Comparison of ENCODE assay signal across 26 mouse cellular contexts in the genomic region with DNA sequence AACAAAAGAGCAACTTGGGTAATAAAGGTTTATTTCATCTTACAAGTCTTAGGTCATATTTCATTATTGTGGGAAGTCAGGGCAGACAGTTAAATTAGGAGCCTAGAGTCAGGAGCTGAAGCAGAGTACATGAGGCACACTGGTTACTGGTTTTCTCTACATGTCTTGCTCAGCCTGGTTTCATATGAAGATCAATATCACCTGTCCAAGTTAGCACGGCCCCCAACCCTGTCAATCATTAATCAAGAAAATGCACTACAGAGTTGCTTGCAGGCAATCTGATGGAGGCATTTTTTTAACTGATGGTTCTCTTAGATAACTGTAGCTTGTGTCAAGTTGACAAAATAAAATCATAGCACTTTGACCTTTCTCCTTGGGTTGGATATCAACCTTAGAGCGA. TPM values are rescaled to one million over a fixed set of nuclear protein-coding genes. Genes with fewer than 3 reads are reported as not detected.
DNase-seq lines count a peak whose midpoint lies in the region; ATAC-seq and TF ChIP-seq lines count a peak whose summit lies in the region.
"Had no signal": no experiment of that assay in that cellular context is flagged by ENCODE, and none has a peak within 500 bp of the region (broad histone marks: within the 10 kb centered on the region; RNA-seq: fewer than 3 reads in every experiment).

No protein-coding gene starts in this region.

- peaks cover 7% of the 10 kb centered on the region for H3K36me3 ChIP-seq in heart, adult 2 months (ENCODE audit: control insufficient read depth, insufficient read depth, low read length)
- H3K36me3 ChIP-seq in heart, embryonic 14.5 days (ENCODE audit: control insufficient read depth, insufficient read depth, low read length) = peaks cover 21% of the 10 kb centered on the region
- H3K36me3 ChIP-seq in kidney, adult 2 months (ENCODE audit: control insufficient read depth, insufficient read depth, low read length) = no peaks in the 10 kb centered on the region
- H3K36me3 ChIP-seq in liver, postnatal 0 days (replicated peaks; ENCODE audit: insufficient read depth, low read length) = no peaks in the 10 kb centered on the region
- H3K36me3 ChIP-seq: G1E; hindbrain, embryonic 12.5 days; intestine, embryonic 15.5 days; liver, embryonic 15.5 days; lung, embryonic 15.5 days; midbrain, embryonic 10.5 days; neural tube, embryonic 12.5 days had no signal

- no peak for TF ChIP-seq CTCF in heart, adult 2 months (IDR thresholded peaks at IDR 0.05)
- TF ChIP-seq CTCF in kidney, adult 2 months (conservative IDR thresholded peaks at IDR 0.05; ENCODE audit: insufficient read depth, insufficient read length, low read depth, low read length) = no peak
- no peak for TF ChIP-seq CTCF in liver, postnatal 0 days (IDR thresholded peaks at IDR 0.05; ENCODE audit: low read depth)

- TF ChIP-seq POLR2A in heart, adult 2 months (IDR thresholded peaks at IDR 0.05; ENCODE audit: insufficient read depth, low read depth, low read length) = no peak
- no peak for TF ChIP-seq POLR2A in kidney, adult 2 months (IDR thresholded peaks at IDR 0.05; ENCODE audit: low read depth, low read length)

- peak overlapping the region; percentile 65 for H3K4me2 ChIP-seq in heart, embryonic 14.5 days (ENCODE audit: low read length)
- no peak overlapping the region for H3K4me2 ChIP-seq in liver, postnatal 0 days (ENCODE audit: low read depth, low read length)
- H3K4me2 ChIP-seq: hindbrain, embryonic 12.5 days; intestine, embryonic 15.5 days; liver, embryonic 15.5 days; lung, embryonic 15.5 days; neural tube, embryonic 12.5 days had no signal

- no peak overlapping the region for H3K9ac ChIP-seq in heart, adult 2 months (ENCODE audit: low read depth, low read length)
- H3K9ac ChIP-seq in heart, embryonic 14.5 days (ENCODE audit: low read length) = peak overlapping the region; percentile 94
- no peak overlapping the region for H3K9ac ChIP-seq in liver, postnatal 0 days (replicated peaks)
- H3K9ac ChIP-seq: hindbrain, embryonic 12.5 days; intestine, embryonic 15.5 days; liver, embryonic 15.5 days; lung, embryonic 15.5 days; neural tube, embryonic 12.5 days had no signal

- ATAC-seq in heart, embryonic 14.5 days (ENCODE audit: insufficient number of reproducible peaks, insufficient read depth, low FRiP score, low read depth) = no peak
- ATAC-seq in liver, postnatal 0 days = peak; percentile 65
- ATAC-seq: hindbrain, postnatal 0 days; intestine, embryonic 15.5 days had no signal

- H3K79me2 ChIP-seq in heart, adult 2 months (replicated peaks; ENCODE audit: control insufficient read depth, insufficient read depth, low read length) = 0 out of 2 replicates have a peak, but pooled peaks cover under 1% of the 10 kb centered on the region

- WGBS in heart, adult 2 months = 67% methylated on average over 2 of the region's 2 CpGs
- 24% methylated on average over 2 of the region's 2 CpGs for WGBS in heart, embryonic 14.5 days
- 55% methylated on average over 2 of the region's 2 CpGs for WGBS in kidney, adult 2 months
- 60% methylated on average over 2 of the region's 2 CpGs for WGBS in liver, postnatal 0 days (ENCODE audit: insufficient replicate concordance)

- no peaks in the 10 kb centered on the region for H3K27me3 ChIP-seq in heart, adult 2 months (ENCODE audit: control insufficient read depth, insufficient read depth, low read length)
- no peaks in the 10 kb centered on the region for H3K27me3 ChIP-seq in heart, embryonic 14.5 days (ENCODE audit: control insufficient read depth, insufficient read depth, low read length)
- no peaks in the 10 kb centered on the region for H3K27me3 ChIP-seq in kidney, adult 2 months (replicated peaks; ENCODE audit: control insufficient read depth, insufficient read depth, low read length)
- H3K27me3 ChIP-seq in liver, postnatal 0 days (ENCODE audit: insufficient read depth, low read length) = no peaks in the 10 kb centered on the region
- H3K27me3 ChIP-seq: hindbrain, embryonic 12.5 days; intestine, embryonic 15.5 days; liver, embryonic 15.5 days; lung, embryonic 15.5 days; neural tube, embryonic 12.5 days had no signal

- no peak for DNase-seq in heart, adult 2 months
- DNase-seq in heart, adult 18-20 months = no peak
- DNase-seq in heart, postnatal 25 days (ENCODE audit: low spot score) = no peak
- DNase-seq in kidney, adult 2 months = peak; percentile 19
- no peak for DNase-seq in kidney, postnatal 4 days
- DNase-seq in liver, postnatal 0 days = peak; percentile 17
- no peak for DNase-seq in liver
- DNase-seq: adrenal gland, adult 8-10 months; cerebellum, adult 2 months; cerebellum, postnatal 14 days; gastrocnemius, postnatal 10 days; left cerebral cortex, postnatal 4 days; right cerebral cortex, adult 18-20 months; spleen, adult 18-20 months; thymus, postnatal 14 days had no signal

- H3K9me3 ChIP-seq in heart, embryonic 14.5 days (ENCODE audit: control insufficient read depth, low read length) = no peaks in the 10 kb centered on the region
- no peaks in the 10 kb centered on the region for H3K9me3 ChIP-seq in liver, postnatal 0 days (ENCODE audit: low read length)
- H3K9me3 ChIP-seq: hindbrain, embryonic 12.5 days; intestine, embryonic 15.5 days; liver, embryonic 15.5 days; lung, embryonic 15.5 days; midbrain, embryonic 10.5 days; neural tube, embryonic 12.5 days had no signal

- intact Hi-C loops in heart, adult 2 months (cut with DNase I) = no loop called here
- intact Hi-C loops in heart, postnatal 25 days (cut with DNase I) = loop anchor here (5.0 kb wide), 1 partner anchor 112 kb away; no protein-coding TSS in a partner anchor

- H3K27ac ChIP-seq in heart, adult 2 months = peak overlapping the region; percentile 83
- peak overlapping the region; percentile 90 to 96 for H3K27ac ChIP-seq in heart, embryonic 14.5 days (replicated peaks in 1 of 2; ENCODE audit: control insufficient read depth in 1 of 2, insufficient read depth in 1 of 2, low read depth in 2 of 2, low read length in 2 of 2)
- no peak overlapping the region for H3K27ac ChIP-seq in kidney, adult 2 months (ENCODE audit: insufficient read depth, low read depth, low read length)
- H3K27ac ChIP-seq in liver, postnatal 0 days (ENCODE audit: low read depth) = no peak overlapping the region
- H3K27ac ChIP-seq: hindbrain, embryonic 12.5 days; hindbrain, postnatal 0 days; intestine, embryonic 15.5 days; liver, embryonic 15.5 days; lung, embryonic 15.5 days; midbrain, embryonic 10.5 days; neural tube, embryonic 12.5 days had no signal

- no peak for TF ChIP-seq EP300 in heart, adult 2 months (IDR thresholded peaks at IDR 0.05; ENCODE audit: insufficient read depth, low read depth, low read length)
- no peak for TF ChIP-seq EP300 in liver, postnatal 0 days (IDR thresholded peaks at IDR 0.05; ENCODE audit: low read depth)

- no peaks in the 10 kb centered on the region; the same call in none of the 2 replicates for H3K4me1 ChIP-seq in heart, adult 2 months (ENCODE audit: control insufficient read depth, insufficient read depth, low read length)
- H3K4me1 ChIP-seq in heart, embryonic 14.5 days (ENCODE audit: control insufficient read depth in 2 of 2, insufficient read depth in 2 of 2, low read length in 2 of 2) = peaks cover 0 to 7% of the 10 kb centered on the region in 2 experiments; a peak in 2 of 4 replicates
- no peaks in the 10 kb centered on the region for H3K4me1 ChIP-seq in kidney, adult 2 months (ENCODE audit: control insufficient read depth, insufficient read depth, low read length)
- no peaks in the 10 kb centered on the region for H3K4me1 ChIP-seq in liver, postnatal 0 days (ENCODE audit: insufficient read depth)
- H3K4me1 ChIP-seq: hindbrain, embryonic 12.5 days; intestine, embryonic 15.5 days; liver, embryonic 15.5 days; lung, embryonic 15.5 days; midbrain, embryonic 10.5 days; neural tube, embryonic 12.5 days had no signal

- H3K4me3 ChIP-seq in heart, adult 2 months = peak overlapping the region; percentile 32
- H3K4me3 ChIP-seq in heart, embryonic 14.5 days (ENCODE audit: control insufficient read depth in 1 of 2, insufficient read depth in 1 of 2, low read depth in 1 of 2, low read length in 2 of 2) = peak overlapping the region; percentile 52 to 59; a peak in 3 of 4 replicates
- H3K4me3 ChIP-seq in kidney, adult 2 months (ENCODE audit: insufficient read depth, low read depth, low read length) = no peak overlapping the region
- no peak overlapping the region for H3K4me3 ChIP-seq in liver, postnatal 0 days (ENCODE audit: low read depth, low read length)
- H3K4me3 ChIP-seq: erythroblast, embryonic 14.5 days; hindbrain, embryonic 12.5 days; intestine, embryonic 15.5 days; liver, embryonic 15.5 days; lung, embryonic 15.5 days; midbrain, embryonic 10.5 days; myocyte; neural tube, embryonic 12.5 days had no signal

RNA-seq across cellular contexts. Expression of gene Slc8a1, which starts 2.6 kb away (rescaled TPM):
- 100 to 1,000 TPM; 426 to 460 TPM for total RNA-seq in heart, adult 2 months (2021)
- 49.9 and 111 TPM in 2 replicates for polyA plus RNA-seq in heart, adult 2 months (2012; rRNA removed)
- 100 to 1,000 TPM; 508 to 537 TPM for total RNA-seq in heart, adult 18-20 months (2021)
- polyA plus RNA-seq in heart, embryonic 14.5 days (2014; fragmentation: Nextera tagmentation; extraction: Ambion mirVana) = 144 and 159 TPM in 2 replicates
- 100 to 1,000 TPM; 449 to 453 TPM for total RNA-seq in heart, postnatal 25 days (2021)
- polyA plus RNA-seq in kidney, adult 2 months (2012; rRNA removed) = 15.1 and 15.3 TPM in 2 replicates
- 0.46 and 0.69 TPM in 2 replicates for polyA plus RNA-seq in liver, postnatal 0 days (2015; fragmentation: Nextera tagmentation; extraction: Ambion mirVana)
- polyA plus RNA-seq: erythroblast, embryonic 14.5 days; G1E had no signal

Comparison
In these comparisons a context has a peak if more than half of its experiments do, and no peak if none do; other contexts are left out.
1. DNase-seq: peak in kidney, adult 2 months (single experiment) and liver, postnatal 0 days (single experiment); none in heart, adult 2 months (0 of 2), heart, adult 18-20 months (0 of 2), heart, postnatal 25 days (single experiment), kidney, postnatal 4 days (0 of 2) and liver (single experiment).
2. H3K27ac ChIP-seq: peak in heart, adult 2 months (single experiment) and heart, embryonic 14.5 days (2 of 2); none in kidney, adult 2 months (single experiment) and liver, postnatal 0 days (single experiment).
3. H3K4me3 ChIP-seq: peak in heart, adult 2 months (single experiment) and heart, embryonic 14.5 days (2 of 2); none in kidney, adult 2 months (single experiment) and liver, postnatal 0 days (single experiment).